Mouse (Mus musculus) layer of hippocampus, postnatal 36 days (tissue): Measurements from ENCODE around the gene Meis1. TPM values are rescaled to one million over a fixed set of nuclear protein-coding genes. Genes with fewer than 3 reads are reported as not detected.

Experiments used
- DNase-seq, 2 experiments: peaks; one replicate each; pipeline ENCODE4 v3.0.0; 2022
- total RNA-seq, 2 experiments: library from RNA; stranded (reverse); gene quantifications; 2 replicates each; pipeline ENCODE4 v1.2.3; 2021

Gene Meis1
- total RNA-seq, 2 experiments from 2014 or later, result 1.8 to 2.3 TPM

DNA sequence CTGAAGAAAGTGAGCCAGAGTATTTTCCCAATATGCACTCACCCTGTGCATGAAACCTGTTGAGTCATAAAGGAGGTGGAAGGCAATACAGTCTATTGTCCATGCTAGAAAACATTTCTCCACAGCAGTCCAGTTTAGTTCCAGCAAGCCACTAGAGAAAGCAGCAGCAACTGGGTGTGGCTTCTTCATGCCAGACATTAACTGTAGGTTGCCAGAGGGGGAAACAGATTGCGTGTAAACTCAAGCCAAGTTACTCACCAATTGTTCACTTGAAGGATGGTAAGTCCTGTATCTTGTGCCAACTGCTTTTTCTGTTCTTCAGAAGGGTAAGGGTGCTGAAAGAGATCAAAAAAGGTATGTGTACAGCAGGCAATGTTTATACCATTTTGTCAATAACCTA is 113.4 kb downstream of the Meis1 start:
- no peak for DNase-seq

DNA sequence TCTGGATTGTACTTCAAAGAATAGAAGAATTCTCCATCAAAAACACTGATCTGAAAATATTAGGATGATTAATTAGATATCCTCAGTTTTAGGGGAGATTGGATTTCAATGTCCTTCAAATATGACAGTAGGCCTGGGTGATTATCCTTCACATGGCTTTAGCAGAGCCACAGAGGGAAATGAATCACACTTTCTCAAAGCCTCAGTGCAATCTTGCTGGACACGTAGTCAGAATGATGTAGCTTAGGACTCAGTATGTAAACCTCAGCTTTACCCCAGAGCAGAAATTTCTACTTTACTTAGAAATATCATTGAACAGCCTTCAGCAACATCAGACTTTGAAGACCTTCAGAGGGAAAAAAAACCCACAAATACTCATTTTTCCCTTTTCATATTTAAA is 113.9 kb downstream of the Meis1 start:
- no peak for DNase-seq

DNA sequence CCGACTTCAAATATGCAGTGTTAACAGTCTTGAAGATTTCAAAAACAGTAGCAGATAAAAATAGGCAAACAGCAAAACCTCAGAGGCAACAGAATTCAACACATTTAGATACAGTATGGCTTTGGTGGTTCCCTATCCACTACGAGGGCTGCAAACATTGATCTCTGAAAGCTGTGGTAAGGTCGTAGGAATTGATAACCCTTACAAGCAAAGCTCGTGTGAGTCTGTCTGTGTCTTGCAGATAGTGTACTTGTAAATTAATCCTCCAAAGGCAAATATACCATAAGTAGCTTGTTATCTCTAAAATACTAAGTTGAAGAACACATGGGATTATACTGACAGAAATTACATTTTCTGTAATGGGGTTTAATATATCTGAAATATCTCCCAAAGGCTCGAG is 114.5 kb downstream of the Meis1 start:
- DNase-seq, result no peak

DNA sequence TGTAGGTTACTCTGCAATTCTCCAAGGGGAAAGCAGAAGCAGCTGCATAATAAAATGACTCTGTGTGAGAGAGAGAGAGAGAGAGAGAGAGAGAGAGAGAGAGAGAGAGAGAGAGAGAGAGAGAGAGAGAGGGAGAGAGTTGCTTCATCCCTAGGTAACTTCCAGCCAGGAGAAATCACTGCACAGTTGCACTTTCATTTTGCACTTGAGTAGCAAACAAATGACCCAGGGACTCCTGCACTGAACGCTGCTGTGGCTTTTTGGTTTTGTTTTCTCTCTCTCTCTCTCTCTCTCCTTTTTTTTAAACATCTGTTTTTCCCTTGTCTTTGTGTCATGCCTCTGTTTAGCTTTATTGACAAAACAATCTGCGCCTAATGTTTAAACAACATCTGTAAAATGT is 118.3 kb downstream of the Meis1 start:
- DNase-seq, result no peak

DNA sequence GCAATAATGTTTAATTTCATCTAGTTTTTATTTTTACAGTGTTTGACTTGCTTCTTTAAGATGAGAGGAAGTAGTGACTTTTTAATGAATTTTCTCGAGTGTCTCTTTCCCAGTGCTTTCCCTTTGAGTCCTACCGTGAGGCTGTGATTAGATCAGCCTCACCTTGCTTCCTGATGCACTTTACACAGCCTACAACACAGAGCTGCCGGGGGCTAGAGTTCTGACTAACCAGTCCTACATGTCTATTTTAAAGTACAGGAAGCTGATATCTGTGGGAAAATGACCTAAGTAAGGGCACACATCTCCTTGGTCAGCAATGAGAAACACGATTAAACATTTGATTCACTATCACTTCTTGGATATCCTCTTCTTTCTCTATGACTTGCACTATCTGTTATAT is 119.9 kb downstream of the Meis1 start:
- no peak for DNase-seq

DNA sequence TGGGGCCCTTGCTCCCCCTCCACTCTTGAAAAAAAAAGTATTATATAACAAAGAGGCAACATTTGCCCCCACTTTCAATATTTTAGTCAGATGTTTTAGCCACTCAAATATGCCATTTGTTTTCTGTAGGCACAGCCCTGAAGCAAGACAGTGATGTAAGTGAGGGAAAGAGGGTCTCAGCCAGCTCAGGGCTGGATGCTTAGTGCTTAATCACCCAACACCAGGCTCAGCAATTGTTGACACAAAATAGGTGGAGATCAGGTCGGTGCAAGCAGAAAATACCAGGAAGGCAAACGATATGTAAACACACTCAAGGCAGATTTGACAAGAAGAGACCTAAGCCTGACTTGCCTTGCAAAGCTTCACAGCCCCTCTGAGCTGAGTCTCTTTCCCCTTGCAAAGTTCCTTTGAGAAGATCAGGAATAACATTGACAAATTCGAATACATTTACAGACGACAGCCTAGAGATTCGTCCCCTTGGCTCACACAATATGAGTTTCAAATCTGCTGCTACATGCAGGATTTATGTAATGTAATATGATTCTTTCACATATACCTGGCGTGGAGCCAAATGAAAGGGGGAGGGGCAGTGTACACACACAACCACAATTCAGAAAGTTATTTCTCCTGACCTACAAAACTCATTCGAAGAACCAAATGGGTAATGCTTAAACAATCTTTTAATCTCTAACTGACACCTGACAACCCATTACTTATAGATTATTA is 120.7 kb downstream of the Meis1 start:
- no peak for DNase-seq

DNA sequence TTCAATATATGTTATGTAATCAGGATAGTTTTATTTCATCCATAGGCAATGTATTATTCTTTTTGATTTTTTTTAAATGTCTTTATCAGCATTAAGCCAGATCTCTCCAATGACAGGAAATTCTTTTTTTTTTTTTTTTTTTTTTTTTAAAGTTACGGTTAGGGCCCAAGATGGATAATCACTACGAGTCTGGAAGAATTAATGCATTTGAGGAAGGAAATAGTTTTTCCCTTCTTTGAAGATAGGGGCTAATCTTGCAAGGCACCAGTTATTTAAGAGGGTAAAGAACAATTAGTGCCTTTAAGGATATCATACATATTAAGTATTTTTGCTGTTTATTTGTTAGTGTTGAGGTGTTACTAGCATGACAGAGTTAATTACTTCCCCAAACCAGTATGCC is 121.5 kb downstream of the Meis1 start:
- no peak for DNase-seq

DNA sequence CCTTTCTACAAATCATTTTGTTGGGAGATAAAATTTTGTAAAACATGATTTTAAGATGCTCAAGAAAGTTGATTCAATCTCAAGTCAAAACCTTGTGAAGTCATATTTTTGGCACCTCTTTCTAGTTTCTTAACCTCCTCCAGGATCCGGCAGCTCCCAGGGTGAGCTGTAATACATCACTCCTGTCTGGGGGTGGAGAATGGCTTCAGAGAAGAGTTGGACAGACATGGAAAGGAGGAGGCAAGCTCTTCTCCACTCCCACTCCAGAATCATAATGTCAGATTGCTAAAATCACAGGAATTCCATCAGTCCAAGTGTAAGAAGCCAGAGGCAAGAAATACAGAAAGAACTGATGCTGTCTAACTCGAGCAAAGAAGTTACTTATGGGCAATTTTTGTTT is 126.3 kb downstream of the Meis1 start:
- DNase-seq, result no peak

DNA sequence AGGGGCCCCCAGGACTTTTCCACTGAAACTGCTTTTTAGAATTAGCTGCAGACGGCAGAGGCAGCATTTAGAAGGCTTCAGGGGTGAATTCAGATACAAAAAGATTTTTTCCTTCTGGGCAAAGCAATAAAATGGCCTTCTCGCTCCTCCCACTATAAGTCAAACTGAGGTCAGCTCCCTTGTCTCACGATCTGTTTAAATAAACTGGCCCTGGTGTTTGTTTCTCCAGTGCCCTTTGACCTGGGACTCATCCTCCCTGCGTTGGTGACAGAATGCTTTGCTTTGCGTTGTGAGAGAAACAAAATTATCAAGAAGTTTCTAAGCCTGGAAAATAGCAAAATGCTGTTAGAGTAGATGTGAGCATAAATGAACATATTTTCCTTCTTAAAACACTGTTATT is 129.6 kb downstream of the Meis1 start:
- DNase-seq, result no peak

DNA sequence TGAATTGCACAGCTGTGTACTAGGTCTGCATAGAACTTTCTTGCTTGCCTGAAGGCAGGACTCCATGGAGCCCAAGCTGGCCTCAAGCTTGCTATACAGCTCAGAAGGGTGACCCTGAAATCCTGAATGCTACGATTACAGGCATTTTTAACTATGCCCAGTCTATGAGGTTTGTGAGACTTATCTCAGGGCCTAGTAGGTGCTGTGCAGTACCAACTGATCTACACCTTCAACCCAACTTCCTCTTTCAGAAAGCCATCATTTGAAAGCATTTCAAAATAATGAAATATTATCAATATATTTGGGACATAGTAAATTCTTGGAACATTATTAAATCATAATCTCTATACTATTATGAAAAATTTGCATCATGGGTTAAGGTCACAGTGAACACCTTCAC is 130.1 kb downstream of the Meis1 start:
- no peak for DNase-seq

DNA sequence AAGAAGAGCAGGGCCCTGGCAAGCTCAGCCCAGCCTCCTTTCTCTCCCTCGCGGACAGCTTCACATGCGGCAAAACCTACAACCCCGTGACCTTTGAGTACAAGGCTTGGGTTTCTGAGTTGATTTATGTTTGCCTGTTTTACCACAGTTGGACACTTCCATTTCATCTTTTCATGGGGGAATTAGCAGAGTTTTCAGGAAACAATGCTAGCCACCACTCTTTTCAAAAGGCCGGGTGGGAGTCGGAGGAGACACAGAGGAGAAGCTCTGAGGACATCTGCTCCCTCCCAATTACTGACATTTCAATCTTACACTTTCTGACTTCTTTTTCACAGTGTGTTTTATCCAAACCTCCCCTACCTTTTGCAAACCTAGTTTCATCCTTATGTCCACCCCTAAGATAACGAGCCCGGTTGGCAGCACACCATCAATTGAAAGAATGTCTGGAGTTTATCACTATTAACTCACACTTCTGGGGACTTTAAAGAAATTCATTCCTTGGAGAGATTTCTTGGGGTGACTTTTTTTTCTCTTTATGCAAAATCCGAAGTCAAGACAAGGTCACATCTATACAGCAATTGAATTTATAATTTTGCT is 133.0 kb downstream of the Meis1 start:
- no peak for DNase-seq

DNA sequence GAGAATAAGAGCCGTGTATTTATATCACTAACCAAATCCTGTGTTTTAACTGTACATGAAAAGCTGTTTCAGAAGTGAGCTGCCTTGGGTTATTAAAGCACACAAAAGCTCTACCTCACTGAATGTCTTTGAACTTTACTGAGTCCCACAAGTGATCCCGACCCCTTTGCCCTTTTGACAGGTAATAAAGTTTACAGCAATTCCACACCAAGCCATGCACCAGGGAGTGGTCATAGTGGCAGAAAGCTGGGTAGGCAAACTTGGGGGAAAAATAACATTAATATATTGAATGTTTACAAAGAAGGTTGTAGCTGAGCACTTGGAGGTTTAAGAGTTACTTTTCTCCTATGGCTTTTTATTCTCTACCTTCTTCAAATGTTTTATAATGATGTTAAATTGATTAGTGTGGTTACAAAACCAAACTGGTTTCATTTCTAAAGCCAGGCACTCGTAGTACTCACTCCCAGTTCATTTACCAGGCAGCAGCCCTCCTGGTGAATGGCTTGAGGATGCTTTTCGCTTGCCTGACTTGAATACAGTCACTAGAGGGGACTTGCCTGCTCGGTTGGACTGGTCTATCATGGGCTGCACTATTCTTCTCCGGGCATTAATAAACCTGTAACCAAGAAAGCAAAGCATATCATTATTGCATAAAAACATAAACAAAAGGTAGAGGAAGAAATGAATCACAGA is 133.6 kb downstream of the Meis1 start:
- no peak for DNase-seq

DNA sequence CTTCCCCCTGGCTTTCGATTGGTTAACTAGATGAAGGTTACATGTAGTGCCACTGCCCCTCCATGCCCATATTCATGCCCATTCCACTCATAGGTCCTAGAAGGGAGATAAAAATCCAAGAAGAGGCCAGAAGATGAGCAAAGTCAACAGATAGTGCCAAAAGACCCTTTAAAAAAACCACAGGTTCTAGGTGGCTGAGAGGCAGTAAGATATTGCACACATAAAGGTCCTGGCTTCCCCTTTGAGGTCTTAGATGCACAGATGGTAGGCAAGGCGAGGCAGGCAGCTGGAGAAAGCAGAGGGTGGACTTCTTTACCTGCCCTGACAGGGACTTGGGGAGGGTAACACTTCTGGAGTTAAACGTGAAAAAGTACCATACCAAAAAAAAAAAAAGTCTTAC is 134.8 kb downstream of the Meis1 start:
- DNase-seq, result no peak

DNA sequence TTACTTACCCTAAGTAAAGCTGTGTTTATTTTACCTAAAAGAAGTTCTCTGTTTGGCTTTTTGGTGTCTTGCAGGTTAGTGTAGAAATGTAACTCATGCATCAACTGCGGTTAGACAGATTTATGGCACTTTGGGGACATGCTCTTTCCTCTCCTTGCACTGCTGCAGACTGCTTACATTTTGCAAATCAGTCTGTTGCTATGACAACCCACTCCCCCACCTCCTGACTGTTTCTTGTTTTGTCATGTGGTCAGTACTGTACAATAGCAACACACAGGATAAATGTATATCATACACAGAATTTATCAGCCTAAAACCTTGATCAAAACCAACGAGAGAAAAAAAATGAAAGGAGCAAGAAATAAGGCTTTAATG is 135.3 kb downstream of the Meis1 start:
- DNase-seq, result no peak

DNA sequence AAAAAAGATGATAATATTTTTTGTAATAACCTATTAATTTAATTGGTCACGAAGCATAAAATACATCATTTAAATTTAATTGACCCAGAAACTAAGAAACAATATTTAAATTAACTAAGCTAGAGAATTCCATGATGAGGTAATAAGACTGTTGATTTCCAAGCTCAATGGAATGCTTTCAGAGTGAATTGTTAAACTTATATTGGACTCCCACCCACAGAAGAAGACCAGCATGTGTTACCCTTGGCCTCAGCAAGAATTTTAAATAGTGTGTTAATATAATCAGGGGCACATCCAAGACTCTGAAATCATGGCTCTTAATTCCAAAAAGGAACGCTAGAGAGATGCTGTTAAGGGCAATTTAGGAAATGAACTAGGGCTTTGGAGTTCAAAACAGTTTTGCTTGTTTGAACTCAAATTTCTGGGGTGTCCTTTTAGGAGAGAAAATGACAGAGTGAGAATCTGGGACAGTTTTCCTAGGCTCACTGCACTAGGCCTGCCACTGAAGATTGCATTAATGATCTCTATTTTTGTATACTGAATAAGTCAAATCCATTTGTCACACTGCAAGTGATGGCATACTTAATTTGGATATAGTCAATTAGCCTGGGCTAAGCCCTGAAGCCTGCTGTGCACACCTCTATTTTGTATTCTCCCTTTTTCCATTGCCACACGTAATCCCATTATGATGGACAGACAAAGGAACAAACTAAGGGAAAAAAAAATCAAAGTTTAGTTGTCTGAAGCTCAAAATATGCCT is 135.9 kb downstream of the Meis1 start:
- DNase-seq, result no peak

DNA sequence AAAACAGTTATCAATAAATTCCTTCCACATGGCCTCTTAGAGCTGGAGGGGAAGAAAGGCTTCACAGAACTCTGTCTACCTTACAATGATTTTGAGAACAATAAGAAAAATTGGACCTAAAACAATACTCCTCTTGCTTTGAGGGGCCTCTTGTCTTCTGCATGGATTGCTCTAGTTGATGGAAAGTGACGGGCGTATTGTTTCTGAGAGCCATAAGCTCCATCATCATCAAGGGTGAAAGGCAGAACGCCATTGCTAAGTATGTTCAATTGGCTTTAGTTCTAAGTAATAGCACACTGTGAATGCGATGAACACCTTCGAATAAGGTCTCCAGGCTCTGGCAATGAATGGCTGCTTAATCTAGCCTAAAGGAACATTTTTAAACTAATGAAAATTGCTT is 136.5 kb downstream of the Meis1 start:
- no peak for DNase-seq

DNA sequence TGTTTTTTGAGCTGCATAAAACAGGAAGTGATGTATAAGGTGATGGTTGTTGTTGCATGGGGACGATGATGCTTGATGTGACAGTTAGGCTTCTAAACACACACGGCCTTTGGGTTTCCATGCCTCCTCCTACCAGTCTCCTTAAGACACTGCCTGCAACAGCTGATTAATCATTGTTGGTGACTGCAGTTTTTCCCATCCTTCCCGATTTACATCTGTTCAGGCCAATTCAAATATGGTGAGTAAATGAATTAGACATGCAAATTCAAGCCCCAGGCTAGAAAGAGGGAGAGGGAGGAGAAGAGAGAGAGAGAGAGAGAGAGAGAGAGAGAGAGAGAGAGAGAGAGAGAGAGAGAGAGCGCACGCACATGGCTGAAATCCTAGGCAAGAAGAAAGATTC is 138.0 kb downstream of the Meis1 start:
- no peak for DNase-seq

DNA sequence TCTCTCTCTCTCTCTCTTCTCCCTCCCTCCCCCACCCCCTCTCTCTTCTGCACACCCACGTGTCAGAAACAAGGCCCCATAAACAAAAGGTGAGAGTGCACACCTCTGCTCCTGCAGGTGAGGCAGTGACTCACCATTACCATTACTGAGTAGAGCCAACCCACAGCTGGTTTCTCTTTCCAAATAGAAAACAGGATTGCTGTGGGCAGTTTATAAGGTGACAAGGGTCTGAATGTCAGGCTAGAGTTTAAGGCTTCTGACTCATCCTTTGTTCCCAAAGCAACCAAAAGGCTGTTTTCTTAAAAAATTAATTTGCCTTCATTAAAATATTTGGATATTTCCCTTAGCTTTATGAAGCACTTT is 139.3 kb downstream of the Meis1 start:
- no peak for DNase-seq

DNA sequence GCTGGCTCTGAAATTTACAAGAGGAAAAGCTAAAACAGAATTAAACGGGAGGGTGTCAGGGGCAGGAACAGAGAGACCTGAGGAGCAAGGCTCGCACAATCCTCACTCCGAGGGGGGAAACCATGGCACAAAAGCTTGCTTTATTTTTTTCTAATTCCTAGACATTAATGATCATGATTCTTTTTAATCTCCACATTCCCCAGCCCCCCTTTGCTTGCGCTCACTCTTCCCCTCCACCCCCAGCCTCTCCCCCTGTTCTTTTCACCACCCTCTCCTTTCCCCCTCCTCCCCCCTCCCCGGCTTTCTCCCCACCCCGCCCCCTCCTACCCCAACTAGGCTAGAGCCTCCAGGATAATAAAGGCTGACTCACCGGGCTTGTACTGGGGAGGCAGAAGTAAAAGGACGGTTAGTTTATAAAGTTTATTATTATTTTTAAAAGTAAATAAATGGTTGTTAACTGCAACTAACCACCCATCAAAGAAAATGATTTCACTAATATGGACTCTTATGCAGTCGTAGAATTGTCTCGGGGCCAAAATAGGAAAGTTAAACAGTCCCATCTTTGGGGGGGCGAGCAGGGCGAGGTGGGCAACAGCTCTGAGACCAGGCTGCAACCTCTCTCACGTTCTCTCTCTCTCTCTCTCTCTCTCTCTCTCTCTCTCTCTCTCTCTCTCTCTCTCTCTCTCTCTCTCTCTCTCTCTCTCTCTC is 139.9 kb downstream of the Meis1 start:
- DNase-seq, result no peak

DNA sequence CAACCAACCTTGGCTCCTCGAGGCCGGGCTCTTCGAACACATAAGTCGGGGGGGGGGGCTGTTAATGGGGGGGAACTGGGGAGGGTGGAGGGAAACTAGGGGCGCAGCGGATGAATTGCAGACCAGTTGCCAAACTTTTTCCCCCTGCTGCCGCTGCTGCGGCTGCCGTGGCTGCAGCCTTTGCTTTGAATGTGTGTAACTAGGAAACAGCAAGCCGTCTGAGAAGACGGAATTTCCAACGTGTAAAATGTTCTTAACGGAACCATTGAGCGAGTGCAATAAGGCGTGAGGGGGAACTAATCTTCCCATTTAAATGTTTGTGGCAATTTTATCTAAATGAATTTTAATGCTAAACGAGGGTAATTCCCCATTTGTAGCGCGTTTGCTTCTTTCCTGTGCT is 140.8 kb downstream of the Meis1 start:
- peak in 1 of 2 experiments; percentile 2 for DNase-seq

DNA sequence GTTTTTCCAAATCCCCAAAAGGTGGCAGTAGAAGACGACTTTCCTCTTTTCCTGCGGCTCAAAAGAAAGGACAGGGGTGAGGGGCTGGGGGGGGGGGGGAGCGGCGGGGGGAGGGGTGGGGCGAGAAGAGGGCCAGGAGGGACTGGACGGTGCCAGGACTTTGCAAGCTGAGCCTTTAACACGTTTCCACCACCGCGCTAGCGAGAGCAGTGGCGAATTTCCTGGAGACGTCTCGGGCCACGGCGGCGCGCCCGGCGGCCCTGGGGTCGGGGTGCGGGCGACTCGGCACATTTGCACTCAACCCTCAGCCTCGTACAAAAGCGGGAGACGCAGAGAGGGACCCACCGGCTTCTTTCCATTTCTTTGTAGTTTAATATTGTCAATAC is 141.2 kb downstream of the Meis1 start:
- peak in 1 of 2 experiments; percentile 19 for DNase-seq

DNA sequence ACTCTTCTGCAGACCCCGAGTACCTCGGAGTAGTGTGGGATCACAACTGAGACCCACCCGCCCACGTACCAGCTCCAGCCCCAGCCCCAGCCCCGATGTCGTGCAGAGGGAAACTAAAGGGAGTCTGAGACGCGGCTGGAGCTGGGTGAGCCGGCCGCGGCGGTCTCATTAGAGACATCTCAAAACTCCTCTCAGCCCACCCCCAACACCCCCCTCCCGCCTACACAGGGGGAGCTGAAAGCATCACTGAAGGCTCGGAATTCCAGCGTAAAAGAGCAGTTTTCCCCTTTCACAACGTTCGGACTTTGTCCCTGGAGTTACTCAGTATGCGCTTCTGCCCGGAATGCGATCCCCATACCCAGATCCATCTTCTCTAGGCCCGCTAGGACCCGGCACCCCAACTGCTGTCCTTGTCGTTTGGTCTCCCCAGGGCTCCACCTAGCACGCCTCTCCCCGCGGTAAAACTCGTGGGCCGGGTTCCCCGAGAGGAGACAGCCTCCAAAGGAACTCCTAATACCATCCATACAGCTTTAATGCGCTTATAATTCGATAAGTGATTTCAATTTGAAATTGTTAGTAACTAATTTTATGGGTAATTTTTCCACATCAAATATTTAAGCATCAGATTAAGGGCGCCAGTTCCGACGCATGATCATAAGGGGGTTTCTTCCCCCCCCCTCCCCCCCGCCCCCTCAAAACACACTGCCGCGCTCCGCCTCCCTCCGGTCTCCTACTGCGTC is 141.7 kb downstream of the Meis1 start:
- DNase-seq, result peak in 1 of 2 experiments; percentile 9
